Mouse (Mus musculus): ENCODE measurements around the gene Ccdc141. TPM values are rescaled to one million over a fixed set of nuclear protein-coding genes. Genes with fewer than 3 reads are reported as not detected.

Ccdc141 gene
- polyA plus RNA-seq, 2 experiments, result 0.29 to 0.58 TPM

GRCm38 (mm10) chr2:77148215-77148614 lies 22.2 kb downstream of the Ccdc141 start:
- Histone ChIP-seq H3K27me3 (ENCODE audit: control insufficient read depth, insufficient read depth, low read length) (no peaks in the 10 kb centered on the region), H3K27ac (no peak overlapping the region), H3K36me3 (replicated peaks; ENCODE audit: control insufficient read depth, insufficient read depth, low read depth) (no peaks in the 10 kb centered on the region), H3K9me3 (ENCODE audit: control insufficient read depth, low read length) (no peaks in the 10 kb centered on the region), H3K4me1 (replicated peaks; ENCODE audit: control insufficient read depth in 2 of 2, insufficient read depth in 2 of 2, low read length in 1 of 2) (no peaks in the 10 kb centered on the region), H3K9ac (replicated peaks) (no peak overlapping the region), H3K4me2 (ENCODE audit: low read depth) (no peak overlapping the region), H3K4me3 (ENCODE audit: insufficient read depth in 1 of 2, low read depth in 2 of 2, low read length in 2 of 2) (no peak overlapping the region)
- DNase-seq (ENCODE audit: low read depth in 3 of 3, low spot score in 3 of 3) (no peak), ATAC-seq (ENCODE audit: insufficient read depth) (no peak)
- 47% methylated on average over 4 of the region's 4 CpGs for WGBS (ENCODE audit: insufficient replicate concordance)
- TF ChIP-seq CTCF (IDR thresholded peaks at IDR 0.05; ENCODE audit: low read depth) (no peak), EP300 (IDR thresholded peaks at IDR 0.05; ENCODE audit: low read depth) (no peak)

- no peak overlapping the region for H3K27ac ChIP-seq
- H3K4me3 ChIP-seq (ENCODE audit: insufficient read depth in 1 of 2, low read depth in 2 of 2, low read length in 2 of 2), result no peak overlapping the region
- WGBS (ENCODE audit: insufficient replicate concordance), result 47% methylated on average over 2 of the region's 2 CpGs
- no peak overlapping the region for H3K9ac ChIP-seq (replicated peaks)
- TF ChIP-seq EP300 (IDR thresholded peaks at IDR 0.05; ENCODE audit: low read depth) (no peak), CTCF (IDR thresholded peaks at IDR 0.05; ENCODE audit: low read depth) (no peak)
- no peaks in the 10 kb centered on the region for H3K27me3 ChIP-seq (ENCODE audit: control insufficient read depth, insufficient read depth, low read length)
- H3K4me2 ChIP-seq (ENCODE audit: low read depth), result no peak overlapping the region
- ATAC-seq (ENCODE audit: insufficient read depth) (no peak), DNase-seq (ENCODE audit: low read depth in 3 of 3, low spot score in 3 of 3) (no peak)
- no peaks in the 10 kb centered on the region for H3K36me3 ChIP-seq (replicated peaks; ENCODE audit: control insufficient read depth, insufficient read depth, low read depth)
- H3K4me1 ChIP-seq (replicated peaks; ENCODE audit: control insufficient read depth in 2 of 2, insufficient read depth in 2 of 2, low read length in 1 of 2), result no peaks in the 10 kb centered on the region
- no peaks in the 10 kb centered on the region for H3K9me3 ChIP-seq (ENCODE audit: control insufficient read depth, low read length)
Observed at GRCm38 (mm10) chr2:77146968-77147367, 23.5 kb downstream of the Ccdc141 start.

- H3K36me3 ChIP-seq (replicated peaks; ENCODE audit: control insufficient read depth, insufficient read depth, low read depth), result no peaks in the 10 kb centered on the region
- H3K9ac ChIP-seq (replicated peaks), result no peak overlapping the region
- H3K9me3 ChIP-seq (ENCODE audit: control insufficient read depth, low read length), result no peaks in the 10 kb centered on the region
- WGBS (ENCODE audit: insufficient replicate concordance), result 59% methylated on average over 3 of the region's 3 CpGs
- DNase-seq (ENCODE audit: low read depth in 3 of 3, low spot score in 3 of 3) (no peak), ATAC-seq (ENCODE audit: insufficient read depth) (no peak)
- H3K4me3 ChIP-seq (ENCODE audit: insufficient read depth in 1 of 2, low read depth in 2 of 2, low read length in 2 of 2), result no peak overlapping the region
- H3K4me2 ChIP-seq (ENCODE audit: low read depth), result no peak overlapping the region
- no peaks in the 10 kb centered on the region for H3K4me1 ChIP-seq (replicated peaks; ENCODE audit: control insufficient read depth in 2 of 2, insufficient read depth in 2 of 2, low read length in 1 of 2)
- TF ChIP-seq EP300 (IDR thresholded peaks at IDR 0.05; ENCODE audit: low read depth), result no peak
- no peak for TF ChIP-seq CTCF (IDR thresholded peaks at IDR 0.05; ENCODE audit: low read depth)
- H3K27me3 ChIP-seq (ENCODE audit: control insufficient read depth, insufficient read depth, low read length), result no peaks in the 10 kb centered on the region
- no peak overlapping the region for H3K27ac ChIP-seq
Observed at GRCm38 (mm10) chr2:77146291-77146690, 24.1 kb downstream of the Ccdc141 start.

- DNase-seq (ENCODE audit: low read depth in 3 of 3, low spot score in 3 of 3), result no peak
- Histone ChIP-seq H3K9me3 (ENCODE audit: control insufficient read depth, low read length) (no peaks in the 10 kb centered on the region), H3K27ac (no peak overlapping the region), H3K4me3 (ENCODE audit: insufficient read depth in 1 of 2, low read depth in 2 of 2, low read length in 2 of 2) (no peak overlapping the region), H3K4me1 (replicated peaks; ENCODE audit: control insufficient read depth in 2 of 2, insufficient read depth in 2 of 2, low read length in 1 of 2) (no peaks in the 10 kb centered on the region), H3K27me3 (ENCODE audit: control insufficient read depth, insufficient read depth, low read length) (no peaks in the 10 kb centered on the region), H3K36me3 (replicated peaks; ENCODE audit: control insufficient read depth, insufficient read depth, low read depth) (no peaks in the 10 kb centered on the region), H3K9ac (replicated peaks) (no peak overlapping the region), H3K4me2 (ENCODE audit: low read depth) (no peak overlapping the region)
- 75% methylated on average over 6 of the region's 6 CpGs for WGBS (ENCODE audit: insufficient replicate concordance)
- TF ChIP-seq CTCF (IDR thresholded peaks at IDR 0.05; ENCODE audit: low read depth), result no peak
- no peak for ATAC-seq (ENCODE audit: insufficient read depth)
Observed at GRCm38 (mm10) chr2:77143536-77143935, 26.9 kb downstream of the Ccdc141 start.

- Histone ChIP-seq H3K9me3 (ENCODE audit: control insufficient read depth, low read length) (no peaks in the 10 kb centered on the region), H3K4me3 (ENCODE audit: insufficient read depth in 1 of 2, low read depth in 2 of 2, low read length in 2 of 2) (no peak overlapping the region), H3K4me1 (replicated peaks; ENCODE audit: control insufficient read depth in 2 of 2, insufficient read depth in 2 of 2, low read length in 1 of 2) (no peaks in the 10 kb centered on the region), H3K4me2 (ENCODE audit: low read depth) (no peak overlapping the region), H3K27ac (no peak overlapping the region), H3K9ac (replicated peaks) (no peak overlapping the region), H3K27me3 (ENCODE audit: control insufficient read depth, insufficient read depth, low read length) (no peaks in the 10 kb centered on the region), H3K36me3 (replicated peaks; ENCODE audit: control insufficient read depth, insufficient read depth, low read depth) (no peaks in the 10 kb centered on the region)
- 42% methylated on average over 6 of the region's 6 CpGs for WGBS (ENCODE audit: insufficient replicate concordance)
- no peak for TF ChIP-seq CTCF (IDR thresholded peaks at IDR 0.05; ENCODE audit: low read depth)
- TF ChIP-seq EP300 (IDR thresholded peaks at IDR 0.05; ENCODE audit: low read depth), result no peak
- DNase-seq (ENCODE audit: low read depth in 3 of 3, low spot score in 3 of 3) (no peak), ATAC-seq (ENCODE audit: insufficient read depth) (no peak)
Observed at GRCm38 (mm10) chr2:77138879-77139278, 31.6 kb downstream of the Ccdc141 start.
